In genomic region chr6:72097181-72097995, GRCm38 (mm10) we compare ENCODE assay signal across 8 mouse cellular contexts. TPM values are rescaled to one million over a fixed set of nuclear protein-coding genes. Genes with fewer than 3 reads are reported as not detected.
DNase-seq lines count a peak whose midpoint lies in the region; ATAC-seq and TF ChIP-seq lines count a peak whose summit lies in the region.

TSS of gene St3gal5 (plus strand) at chr6:72097592.

- under 1% methylated on average over 62 of the region's 81 CpGs for WGBS in hindbrain, postnatal 0 days

- intact Hi-C loops in gastrocnemius, adult 2 months (cut with DNase I) = loop anchor here (5.0 kb wide), 3 partner anchors 65 to 170 kb away; no protein-coding TSS in a partner anchor

- peak; percentile 98 for ATAC-seq in hindbrain, postnatal 0 days
- ATAC-seq in megakaryocyte, adult 5-6 weeks (ENCODE audit: poor library complexity, severe bottlenecking) = peak; percentile 91

- peak within 1 kb of the TSS; percentile 84 for H3K4me2 ChIP-seq in hindbrain, postnatal 0 days (ENCODE audit: low read depth, low read length)

- no peaks in the 10 kb centered on the region for H3K36me3 ChIP-seq in hindbrain, postnatal 0 days (ENCODE audit: insufficient read depth, low read length)

- peak within 1 kb of the TSS; percentile 91 for H3K4me3 ChIP-seq in gastrocnemius, adult 2 months
- H3K4me3 ChIP-seq in hindbrain, postnatal 0 days (ENCODE audit: low read length) = peak within 1 kb of the TSS; percentile 92

- peak; percentile 46 for TF ChIP-seq CTCF in gastrocnemius, adult 2 months (IDR thresholded peaks at IDR 0.05)
- TF ChIP-seq CTCF in hindbrain, postnatal 0 days (IDR thresholded peaks at IDR 0.05; ENCODE audit: low read depth) = peak; percentile 27

- H3K4me1 ChIP-seq in hindbrain, postnatal 0 days (ENCODE audit: insufficient read depth, low read length) = peaks cover 12% of the 10 kb centered on the region

- H3K9me3 ChIP-seq in hindbrain, postnatal 0 days (ENCODE audit: low read length) = no peaks in the 10 kb centered on the region

- H3K9ac ChIP-seq in hindbrain, postnatal 0 days (replicated peaks; ENCODE audit: low read length) = peak within 1 kb of the TSS; percentile 90

- peak within 1 kb of the TSS; percentile 90 for H3K27ac ChIP-seq in gastrocnemius, adult 2 months
- peak within 1 kb of the TSS; percentile 86 for H3K27ac ChIP-seq in hindbrain, postnatal 0 days

- peak; percentile 94 for DNase-seq in ZHBTc4 (ENCODE audit: low read depth, low spot score)
- peak; percentile 77 to 89 for DNase-seq in cerebellum, postnatal 4 days (ENCODE audit: low spot score in 2 of 2)
- DNase-seq in gastrocnemius, adult 2 months = peak; percentile 95
- DNase-seq in hindbrain, postnatal 0 days (ENCODE audit: low spot score) = peak; percentile 94
- DNase-seq in left cerebral cortex, adult 8-10 months (ENCODE audit: low spot score in 2 of 2) = peak; percentile 72 to 94
- DNase-seq in right cerebral cortex, adult 18-20 months = peak; percentile 92
- peak; percentile 74 for DNase-seq in urinary bladder, adult 2 months (ENCODE audit: low spot score)

- no peaks in the 10 kb centered on the region for H3K27me3 ChIP-seq in hindbrain, postnatal 0 days (ENCODE audit: insufficient read depth, low read length)

RNA-seq across cellular contexts. Expression of gene St3gal5, which starts in this region (rescaled TPM):
- total RNA-seq in gastrocnemius, adult 2 months (2021) = 100 to 1,000 TPM in 1 of 2 experiments, 10 to 100 TPM in 1; 98.0 to 105 TPM
- 23.5 and 28.8 TPM in 2 replicates for total RNA-seq in hindbrain, postnatal 0 days (2014; rRNA removed)
- 59.1 and 59.8 TPM in 2 replicates for polyA plus RNA-seq in hindbrain, postnatal 0 days (2015; fragmentation: Nextera tagmentation; extraction: Ambion mirVana)
- 100 to 1,000 TPM; 157 to 182 (median 165) TPM for total RNA-seq in left cerebral cortex, adult 8-10 months (2022)
- 57.9 and 69.2 TPM in 2 replicates for total RNA-seq in megakaryocyte, adult 5-6 weeks (2015)
- total RNA-seq in megakaryocyte, adult 5-6 weeks (2017) = 73.5 and 121 TPM in 2 replicates
- polyA plus RNA-seq in urinary bladder, adult 2 months (2012; rRNA removed) = 22.3 and 25.0 TPM in 2 replicates

Comparison
In these comparisons a context has a peak if more than half of its experiments do, and no peak if none do; other contexts are left out.
1. Peak in every context shown above with its lines: DNase-seq, ATAC-seq, H3K4me3 ChIP-seq and H3K27ac ChIP-seq.